Mouse (Mus musculus): Measurements from ENCODE around the gene Fam173b. TPM values are rescaled to one million over a fixed set of nuclear protein-coding genes. Genes with fewer than 3 reads are reported as not detected.

Gene Fam173b
- total RNA-seq, 2 experiments from 2014 or later = 11.4 to 11.8 TPM

- DNase-seq (ENCODE audit: low spot score in 2 of 2) = peak in 1 of 2 experiments; percentile 86
- intact Hi-C loops (cut with DNase I) = loop anchor here (5.0 to 10.0 kb wide), 3 partner anchors 88 to 268 kb away; partner anchors contain the start of gene Ropn1l
These were observed 16.4 kb upstream of the Fam173b start for GRCm38 (mm10) chr15:31585238-31585637.

DNA sequence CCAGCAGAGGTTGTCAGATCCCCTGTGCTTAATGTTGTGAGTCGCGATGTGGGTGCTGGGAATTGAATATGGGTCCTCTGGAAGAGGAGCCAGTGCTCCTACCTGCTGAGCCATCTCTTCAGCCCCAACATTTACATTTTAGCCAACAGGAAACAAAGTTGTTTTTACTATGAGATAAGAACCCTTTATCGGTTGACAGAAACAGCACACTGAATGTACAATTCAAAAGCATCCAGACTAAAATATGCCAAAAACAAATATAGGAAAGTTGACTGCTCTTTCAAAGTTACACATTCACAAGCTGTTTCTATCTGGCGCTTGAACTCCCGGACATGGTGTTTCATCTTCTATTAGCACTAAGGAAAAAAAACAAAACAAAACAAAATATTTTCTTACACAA lies 15.6 kb upstream of the Fam173b start:
- intact Hi-C loops (cut with DNase I) = loop anchor here (2.0 to 10.0 kb wide), 4 partner anchors 55 to 269 kb away; partner anchors contain the start of genes March6 and Ropn1l
- no peak for DNase-seq (ENCODE audit: low spot score in 2 of 2)

GRCm38 (mm10) chr15:31586519-31586918 lies 15.1 kb upstream of the Fam173b start:
- intact Hi-C loops (cut with DNase I) = loop anchor here (2.0 to 10.0 kb wide), 4 partner anchors 56 to 269 kb away; partner anchors contain the start of genes March6 and Ropn1l
- peak; percentile 90 to 92 for DNase-seq (ENCODE audit: low spot score in 2 of 2)

GRCm38 (mm10) chr15:31587789-31588188 lies 13.9 kb upstream of the Fam173b start:
- intact Hi-C loops (cut with DNase I) = loop anchor here (2.0 to 10.0 kb wide), 4 partner anchors 57 to 270 kb away; partner anchors contain the start of genes March6 and Ropn1l
- DNase-seq (ENCODE audit: low spot score in 2 of 2) = no peak

DNA sequence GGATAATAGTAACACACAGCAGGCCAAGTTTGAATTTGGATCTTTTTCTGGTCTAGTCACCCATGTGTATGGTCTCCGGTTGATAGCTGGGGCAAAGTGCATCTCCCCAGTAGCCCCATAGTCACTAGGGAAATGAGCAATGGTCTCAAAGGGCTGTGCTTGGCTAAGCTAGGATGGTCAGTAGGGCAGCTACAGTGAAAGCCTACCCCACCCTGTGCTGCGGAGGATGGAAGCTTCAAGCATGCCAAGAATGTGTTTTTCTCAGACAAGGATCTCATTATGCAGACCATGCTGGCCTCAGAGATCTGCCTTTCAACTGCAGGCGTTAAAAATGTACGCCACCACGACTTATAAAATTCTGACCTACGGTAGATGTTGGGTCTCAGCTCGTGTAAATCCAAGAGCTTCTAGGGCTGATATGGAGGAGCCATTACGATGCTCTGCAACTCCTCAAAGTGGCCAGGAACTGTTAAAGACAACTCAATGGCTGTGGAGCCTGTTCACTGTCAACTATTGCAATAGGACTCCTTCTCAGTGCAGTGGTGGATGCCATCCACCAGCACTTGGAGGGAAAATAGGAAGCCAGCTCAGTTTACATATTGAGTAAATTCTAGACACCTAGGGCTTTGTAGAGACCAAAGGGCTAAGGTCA lies 12.5 kb upstream of the Fam173b start:
- intact Hi-C loops (cut with DNase I) = loop anchor here (5.0 to 10.0 kb wide), 3 partner anchors 92 to 272 kb away; partner anchors contain the start of gene Ropn1l
- DNase-seq (ENCODE audit: low spot score in 2 of 2) = no peak

- intact Hi-C loops (cut with DNase I) = no loop called here
- DNase-seq (ENCODE audit: low spot score in 2 of 2) = no peak
These were observed 11.5 kb upstream of the Fam173b start for GRCm38 (mm10) chr15:31590176-31590575.

DNA sequence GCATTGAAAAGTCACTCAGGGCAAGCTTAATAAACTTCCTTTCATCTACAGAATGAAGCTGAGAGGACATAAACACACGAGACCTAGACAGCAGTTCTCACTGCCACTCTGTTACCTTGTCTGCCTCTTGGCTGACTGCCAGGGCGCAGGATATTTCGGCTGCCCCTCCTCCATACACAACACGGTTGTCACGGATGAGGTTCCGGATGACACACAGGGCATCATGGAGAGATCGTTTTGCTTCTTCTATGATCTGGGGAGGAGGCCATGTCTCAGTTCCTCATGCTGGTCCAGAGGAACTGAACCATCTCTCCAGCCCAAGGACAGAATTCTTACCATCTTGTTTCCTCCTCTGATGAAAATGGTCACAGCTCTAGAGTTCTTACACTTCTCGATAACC lies 9.1 kb upstream of the Fam173b start:
- no peak for DNase-seq (ENCODE audit: low spot score in 2 of 2)
- intact Hi-C loops (cut with DNase I) = no loop called here

GRCm38 (mm10) chr15:31594260-31594659 lies 7.4 kb upstream of the Fam173b start:
- intact Hi-C loops (cut with DNase I) = no loop called here
- DNase-seq (ENCODE audit: low spot score in 2 of 2) = peak in 1 of 2 experiments; percentile 43

DNA sequence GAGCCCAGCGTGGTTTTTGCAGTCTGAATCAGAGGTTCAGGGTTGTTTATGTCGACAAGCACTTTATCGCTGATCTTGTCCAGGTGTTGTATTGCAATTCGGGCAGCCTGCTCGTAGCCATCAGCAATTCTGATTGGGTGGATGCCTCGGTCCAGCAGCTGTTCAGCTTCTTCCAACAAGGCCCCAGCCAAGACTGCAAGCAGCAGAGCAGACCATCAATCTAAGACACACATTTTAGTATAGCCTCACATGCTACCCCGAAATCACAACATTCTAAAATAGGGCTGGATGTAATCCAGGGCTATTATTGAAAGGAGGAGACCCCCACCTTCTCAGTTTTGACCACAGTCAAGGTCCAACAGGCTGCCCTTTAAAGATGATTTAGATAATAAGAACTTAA lies 6.0 kb upstream of the Fam173b start:
- intact Hi-C loops (cut with DNase I) = no loop called here
- no peak for DNase-seq (ENCODE audit: low spot score in 2 of 2)

DNA sequence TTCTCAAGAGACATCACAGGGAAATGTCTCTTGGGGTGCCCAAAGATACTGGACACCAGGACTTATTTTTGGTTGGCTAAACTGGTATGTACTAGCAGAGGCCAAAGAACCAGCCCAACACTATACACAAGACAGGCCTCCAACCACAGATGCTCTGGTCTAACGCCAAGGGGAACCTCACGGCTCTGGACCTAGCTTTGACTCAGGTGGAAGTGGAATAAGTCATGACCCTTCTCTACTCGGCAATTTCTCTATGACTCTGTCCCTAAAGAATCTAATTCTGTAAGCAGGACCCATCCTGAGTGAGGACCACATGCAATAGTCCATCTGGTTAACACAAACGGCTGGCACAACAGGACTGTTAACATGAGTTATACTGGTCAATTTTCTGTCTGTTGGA lies 1.8 kb upstream of the Fam173b start:
- intact Hi-C loops (cut with DNase I) = no loop called here
- DNase-seq (ENCODE audit: low spot score in 2 of 2) = no peak

GRCm38 (mm10) chr15:31601279-31601645 lies 390 bp upstream of the Fam173b start:
- intact Hi-C loops (cut with DNase I) = no loop called here
- DNase-seq (ENCODE audit: low spot score in 2 of 2) = no peak

- intact Hi-C loops (cut with DNase I) = no loop called here
- DNase-seq (ENCODE audit: low spot score in 2 of 2) = peak; percentile 58 to 76
These were observed 774 bp downstream of the Fam173b start for GRCm38 (mm10) chr15:31602426-31602825.

- no peak for DNase-seq (ENCODE audit: low spot score in 2 of 2)
- intact Hi-C loops (cut with DNase I) = no loop called here
These were observed 1.5 kb downstream of the Fam173b start for GRCm38 (mm10) chr15:31603113-31603512.

DNA sequence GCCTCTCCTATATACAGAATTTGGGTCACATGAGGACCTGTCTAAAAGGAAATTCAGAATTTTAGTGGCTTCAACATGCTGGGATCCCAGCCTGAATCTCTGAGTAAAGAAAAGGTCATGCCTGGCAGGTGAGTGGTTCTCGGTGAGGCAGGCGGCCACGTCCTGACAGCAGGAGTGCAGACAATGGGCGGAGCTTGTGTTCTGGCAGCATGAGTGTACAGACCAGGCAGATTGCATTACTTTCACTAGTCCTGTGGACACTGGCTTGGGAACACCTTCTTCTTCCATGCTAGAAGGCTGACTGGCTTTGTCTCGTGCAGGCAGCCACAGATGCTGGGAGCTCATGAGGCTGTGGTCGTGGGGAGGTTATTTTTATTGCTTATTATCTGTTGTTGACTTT lies 5.2 kb downstream of the Fam173b start:
- no peak for DNase-seq (ENCODE audit: low spot score in 2 of 2)
- intact Hi-C loops (cut with DNase I) = no loop called here

- intact Hi-C loops (cut with DNase I) = loop anchor here (5.0 to 10.0 kb wide), 4 partner anchors 631 to 1121 kb away; partner anchors contain the start of gene Sema5a
- DNase-seq (ENCODE audit: low spot score in 2 of 2) = peak in 1 of 2 experiments; percentile 46
These were observed 9.4 kb downstream of the Fam173b start for GRCm38 (mm10) chr15:31611027-31611426.

GRCm38 (mm10) chr15:31611976-31612375 lies 10.3 kb downstream of the Fam173b start:
- DNase-seq (ENCODE audit: low spot score in 2 of 2) = no peak
- intact Hi-C loops (cut with DNase I) = loop anchor here (5.0 to 10.0 kb wide), 4 partner anchors 630 to 1120 kb away; partner anchors contain the start of gene Sema5a

DNA sequence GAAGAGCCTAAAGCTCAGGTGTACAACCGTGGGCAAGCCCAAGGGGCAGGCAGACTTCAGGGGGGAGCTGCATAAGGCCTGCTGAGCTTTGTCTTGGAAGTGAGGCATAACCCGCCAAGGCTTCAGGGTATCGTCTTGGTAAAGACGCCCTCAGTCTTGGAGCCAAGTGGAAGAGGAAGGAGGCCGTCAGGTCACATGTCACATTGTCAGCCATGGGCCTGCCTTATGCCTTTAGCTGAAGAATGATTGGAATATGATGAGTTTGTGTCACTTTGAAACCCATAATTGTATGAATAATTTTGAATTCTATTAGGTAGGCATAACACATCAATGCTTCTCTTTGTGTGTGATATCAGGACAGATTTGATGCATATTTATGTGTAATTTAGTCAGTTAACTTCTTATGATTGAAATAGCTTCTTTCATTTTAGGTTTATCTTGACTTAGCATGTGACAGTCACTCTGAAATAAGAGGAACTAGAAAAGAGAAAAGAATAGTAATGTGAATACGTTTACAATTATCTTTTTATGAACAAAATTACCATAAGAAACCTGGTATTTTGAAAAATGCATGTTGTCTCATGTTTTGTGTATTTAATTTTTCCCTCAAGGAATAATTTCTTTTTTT lies 12.3 kb downstream of the Fam173b start:
- intact Hi-C loops (cut with DNase I) = loop anchor here (5.0 to 10.0 kb wide), 4 partner anchors 628 to 1118 kb away; partner anchors contain the start of gene Sema5a

DNA sequence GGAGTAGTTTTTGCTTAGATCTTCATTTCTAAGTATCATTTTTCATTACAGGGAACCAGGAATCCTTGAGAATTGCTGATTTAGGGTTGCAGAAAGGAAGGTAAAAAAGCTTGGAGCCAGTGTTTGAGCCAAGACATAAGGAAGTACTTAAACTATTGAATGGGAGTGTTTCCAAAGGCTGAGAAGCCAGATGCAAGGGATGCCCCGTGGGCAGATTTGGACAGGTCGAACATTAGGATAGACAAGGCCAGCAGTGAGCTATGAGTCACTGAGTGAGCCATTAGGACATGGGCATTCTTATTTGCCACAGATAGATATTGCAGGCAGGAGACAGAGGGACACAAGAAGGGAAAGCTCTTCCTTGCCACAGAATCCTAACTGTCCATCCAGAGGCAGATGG lies 13.0 kb downstream of the Fam173b start:
- intact Hi-C loops (cut with DNase I) = loop anchor here (5.0 to 10.0 kb wide), 4 partner anchors 628 to 1118 kb away; partner anchors contain the start of gene Sema5a
- no peak for DNase-seq (ENCODE audit: low spot score in 2 of 2)

More for the DNA sequence above, 12.3 kb downstream of the Fam173b start:
- no peak for DNase-seq (ENCODE audit: low spot score in 2 of 2)

DNA sequence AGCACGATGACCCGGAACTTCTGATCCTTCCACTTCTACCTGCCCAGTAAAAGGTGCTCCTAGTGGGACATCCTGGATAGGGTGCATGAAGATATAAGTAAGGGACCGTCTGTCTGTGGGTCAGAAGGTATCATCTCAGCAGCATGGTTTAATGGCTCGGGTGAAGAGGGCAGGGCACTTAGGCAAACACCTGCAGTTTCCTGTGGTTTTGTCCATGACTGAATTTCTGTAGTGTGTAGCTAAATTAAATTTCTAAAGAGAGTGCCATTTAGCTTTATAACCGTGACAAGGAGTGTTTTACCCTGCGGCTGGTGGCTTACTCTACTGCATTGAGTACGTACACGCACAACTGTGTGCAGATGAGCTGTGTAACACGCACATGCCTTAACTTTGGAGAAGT lies 15.6 kb downstream of the Fam173b start:
- DNase-seq (ENCODE audit: low spot score in 2 of 2) = no peak
- intact Hi-C loops (cut with DNase I) = loop anchor here (10.0 kb wide), 2 partner anchors 828 to 948 kb away; no protein-coding TSS in a partner anchor

GRCm38 (mm10) chr15:31619521-31619920 lies 17.9 kb downstream of the Fam173b start:
- intact Hi-C loops (cut with DNase I) = loop anchor here (10.0 kb wide), 2 partner anchors 825 to 945 kb away; no protein-coding TSS in a partner anchor
- no peak for DNase-seq (ENCODE audit: low spot score in 2 of 2)
